Mouse (Mus musculus) MEL (cell line): ENCODE results near the gene Il22ra1.

Experiments
- POLR2A ChIP-seq, 2 experiments: IDR thresholded peaks; 2 replicates each; pipeline ENCODE4 v1.6.1; 2011 to 2012; ENCODE audit warnings: low read length in 2 of 2, mild to moderate bottlenecking in 2 of 2, control low read depth in 1 of 2, improper control_type of control experiment in 1 of 2, low read depth in 1 of 2, moderate library complexity in 1 of 2; ENCODE audit not compliant: control insufficient read depth in 1 of 2, insufficient read depth in 1 of 2, poor library complexity in 1 of 2
- ZC3H11A ChIP-seq: IDR thresholded peaks from 2 replicates; pipeline ENCODE4 v1.6.1; 2012; ENCODE audit warnings: low read depth, mild to moderate bottlenecking, inconsistent platforms, low read length, improper control_type of control experiment

- TF ChIP-seq ZC3H11A (no peak), POLR2A (IDR thresholded peaks at IDR 0.05; ENCODE audit: control insufficient read depth in 1 of 2, insufficient read depth in 1 of 2, low read depth in 1 of 2, low read length in 2 of 2, poor library complexity in 1 of 2) (no peak)
Observed at GRCm38 (mm10) chr4:135797931-135798330, 70.0 kb downstream of the Il22ra1 start.
